ENCODE assay signal across 13 mouse cellular contexts in the genomic region with DNA sequence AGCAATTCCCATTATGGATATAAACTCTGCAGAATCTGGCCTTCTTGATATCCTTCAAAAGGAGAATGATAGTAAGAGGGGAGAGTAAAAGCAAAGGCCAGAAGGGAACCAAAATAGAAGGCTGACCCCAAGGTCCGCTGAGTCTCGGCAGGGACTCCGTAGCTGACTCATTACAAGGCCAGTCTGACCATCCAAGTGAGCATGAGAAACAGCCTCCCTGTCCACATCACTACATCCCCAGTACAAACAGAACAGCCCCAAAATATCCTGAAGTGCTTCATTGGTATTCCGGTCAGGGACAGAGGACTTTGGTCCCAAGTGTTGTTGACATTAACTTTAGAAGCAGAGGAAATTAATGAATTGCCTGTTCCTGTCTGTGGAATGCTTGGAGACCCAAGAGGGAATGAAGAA.
DNase-seq lines count a peak whose midpoint lies in the region; ATAC-seq and TF ChIP-seq lines count a peak whose summit lies in the region.
"Had no signal": no experiment of that assay in that cellular context is flagged by ENCODE, and none has a peak within 500 bp of the region (broad histone marks: within the 10 kb centered on the region; RNA-seq: fewer than 3 reads in every experiment).

No protein-coding gene starts in this region.

- H3K27me3 ChIP-seq in midbrain, embryonic 11.5 days (ENCODE audit: control insufficient read depth, insufficient read depth, low read length), result no peaks in the 10 kb centered on the region
- no peaks in the 10 kb centered on the region for H3K27me3 ChIP-seq in midbrain, embryonic 10.5 days (ENCODE audit: low read depth, poor library complexity, severe bottlenecking)
- H3K27me3 ChIP-seq in hindbrain, postnatal 0 days (ENCODE audit: insufficient read depth, low read length), result no peaks in the 10 kb centered on the region
- no peaks in the 10 kb centered on the region for H3K27me3 ChIP-seq in forebrain, embryonic 13.5 days
- H3K27me3 ChIP-seq: CH12.LX; embryonic facial prominence, embryonic 13.5 days; forebrain, embryonic 15.5 days; heart, embryonic 13.5 days; limb, embryonic 13.5 days had no signal

- TF ChIP-seq CTCF in hindbrain, postnatal 0 days (IDR thresholded peaks at IDR 0.05; ENCODE audit: low read depth), result no peak

- H3K4me1 ChIP-seq in midbrain, embryonic 11.5 days (ENCODE audit: control insufficient read depth, insufficient read depth, low read length), result no peaks in the 10 kb centered on the region
- peaks cover 13% of the 10 kb centered on the region; the same call in 1 of the 2 replicates for H3K4me1 ChIP-seq in midbrain, embryonic 10.5 days
- no peaks in the 10 kb centered on the region for H3K4me1 ChIP-seq in hindbrain, postnatal 0 days (ENCODE audit: insufficient read depth, low read length)
- no peaks in the 10 kb centered on the region for H3K4me1 ChIP-seq in forebrain, embryonic 13.5 days
- H3K4me1 ChIP-seq: embryonic facial prominence, embryonic 13.5 days; forebrain, embryonic 15.5 days; heart, embryonic 13.5 days; limb, embryonic 13.5 days had no signal

- DNase-seq in midbrain, embryonic 11.5 days (ENCODE audit: low spot score, missing footprints), result peak; percentile 81
- DNase-seq in midbrain, embryonic 10.5 days (ENCODE audit: low spot score), result no peak
- peak; percentile 15 to 35 for DNase-seq in adrenal gland, postnatal 36 days
- DNase-seq in kidney, postnatal 10 days, result peak; percentile 9
- DNase-seq in skeletal muscle tissue, adult 2 months (ENCODE audit: low read depth, low spot score), result peak; percentile 9
- no peak for DNase-seq in hindbrain, postnatal 0 days (ENCODE audit: low spot score)
- DNase-seq: thymus, postnatal 4 days had no signal

- 0 out of 2 replicates have a peak, but pooled peaks have one; percentile 40 for ATAC-seq in midbrain, embryonic 11.5 days (ENCODE audit: low FRiP score)
- no peak for ATAC-seq in hindbrain, postnatal 0 days
- no peak for ATAC-seq in forebrain, embryonic 13.5 days
- ATAC-seq: forebrain, embryonic 15.5 days had no signal

- WGBS in midbrain, embryonic 11.5 days, result 59% methylated on average over 4 of the region's 4 CpGs
- WGBS in midbrain, embryonic 10.5 days, result 72% methylated on average over 4 of the region's 4 CpGs
- WGBS in hindbrain, postnatal 0 days, result 65% methylated on average over 4 of the region's 4 CpGs
- WGBS in forebrain, embryonic 13.5 days, result 90% methylated on average over 4 of the region's 4 CpGs

- H3K27ac ChIP-seq in midbrain, embryonic 11.5 days (ENCODE audit: low read depth, low read length), result no peak overlapping the region
- H3K27ac ChIP-seq in midbrain, embryonic 10.5 days (replicated peaks), result no peak overlapping the region
- no peak overlapping the region for H3K27ac ChIP-seq in hindbrain, postnatal 0 days
- H3K27ac ChIP-seq in forebrain, embryonic 13.5 days, result no peak overlapping the region
- H3K27ac ChIP-seq: embryonic facial prominence, embryonic 13.5 days; forebrain, embryonic 15.5 days; heart, embryonic 13.5 days; limb, embryonic 13.5 days had no signal

- H3K36me3 ChIP-seq in midbrain, embryonic 11.5 days (ENCODE audit: control insufficient read depth, insufficient read depth, low read length), result no peaks in the 10 kb centered on the region
- H3K36me3 ChIP-seq in midbrain, embryonic 10.5 days, result no peaks in the 10 kb centered on the region
- H3K36me3 ChIP-seq in hindbrain, postnatal 0 days (ENCODE audit: insufficient read depth, low read length), result no peaks in the 10 kb centered on the region
- H3K36me3 ChIP-seq in forebrain, embryonic 13.5 days (ENCODE audit: poor library complexity, severe bottlenecking), result no peaks in the 10 kb centered on the region
- H3K36me3 ChIP-seq: embryonic facial prominence, embryonic 13.5 days; forebrain, embryonic 15.5 days; heart, embryonic 13.5 days; limb, embryonic 13.5 days had no signal

- H3K9ac ChIP-seq in midbrain, embryonic 11.5 days (ENCODE audit: low read length), result no peak overlapping the region
- H3K9ac ChIP-seq in hindbrain, postnatal 0 days (replicated peaks; ENCODE audit: low read length), result no peak overlapping the region
- H3K9ac ChIP-seq in forebrain, embryonic 13.5 days, result no peak overlapping the region
- H3K9ac ChIP-seq: embryonic facial prominence, embryonic 13.5 days; forebrain, embryonic 15.5 days; heart, embryonic 13.5 days; limb, embryonic 13.5 days had no signal

- H3K4me2 ChIP-seq in midbrain, embryonic 11.5 days, result no peak overlapping the region
- no peak overlapping the region for H3K4me2 ChIP-seq in hindbrain, postnatal 0 days (ENCODE audit: low read depth, low read length)
- no peak overlapping the region for H3K4me2 ChIP-seq in forebrain, embryonic 13.5 days
- H3K4me2 ChIP-seq: embryonic facial prominence, embryonic 13.5 days; forebrain, embryonic 15.5 days; heart, embryonic 13.5 days; limb, embryonic 13.5 days had no signal

- no peaks in the 10 kb centered on the region for H3K9me3 ChIP-seq in midbrain, embryonic 11.5 days (ENCODE audit: control insufficient read depth, low read length)
- no peaks in the 10 kb centered on the region for H3K9me3 ChIP-seq in midbrain, embryonic 10.5 days (replicated peaks)
- no peaks in the 10 kb centered on the region for H3K9me3 ChIP-seq in hindbrain, postnatal 0 days (ENCODE audit: low read length)
- H3K9me3 ChIP-seq in forebrain, embryonic 13.5 days (replicated peaks), result no peaks in the 10 kb centered on the region
- H3K9me3 ChIP-seq: embryonic facial prominence, embryonic 13.5 days; forebrain, embryonic 15.5 days; heart, embryonic 13.5 days; limb, embryonic 13.5 days had no signal

- H3K4me3 ChIP-seq in midbrain, embryonic 11.5 days (ENCODE audit: low read depth, low read length), result no peak overlapping the region
- no peak overlapping the region for H3K4me3 ChIP-seq in midbrain, embryonic 10.5 days
- H3K4me3 ChIP-seq in hindbrain, postnatal 0 days (ENCODE audit: low read length), result no peak overlapping the region
- H3K4me3 ChIP-seq in forebrain, embryonic 13.5 days, result no peak overlapping the region
- H3K4me3 ChIP-seq: embryonic facial prominence, embryonic 13.5 days; forebrain, embryonic 15.5 days; heart, embryonic 13.5 days; limb, embryonic 13.5 days had no signal

Comparison
In these comparisons a context has a peak if more than half of its experiments do, and no peak if none do; other contexts are left out.
1. DNase-seq: peak in midbrain, embryonic 11.5 days (single experiment), adrenal gland, postnatal 36 days (2 of 2), kidney, postnatal 10 days (single experiment) and skeletal muscle tissue, adult 2 months (single experiment); none in midbrain, embryonic 10.5 days (single experiment) and hindbrain, postnatal 0 days (single experiment).